Mouse (Mus musculus) CH12.LX (cell line): ENCODE results near the gene Ggt5. TPM values are rescaled to one million over a fixed set of nuclear protein-coding genes. Genes with fewer than 3 reads are reported as not detected.

ENCODE experiments used
- DNase-seq: peaks from one replicate; pipeline ENCODE4 v3.0.0-alpha.2; 2013; ENCODE audit errors: extremely low read depth
- H3K27ac ChIP-seq: 2 replicates; pipeline ENCODE4 v1.5.1; 2012; ENCODE audit warnings: low read depth, mild to moderate bottlenecking, control low read depth, moderate library complexity; ENCODE audit not compliant: insufficient read depth
- H3K27me3 ChIP-seq: replicated peaks from 2 replicates; pipeline ENCODE3; 2012; ENCODE audit warnings: inconsistent platforms
- H3K36me3 ChIP-seq, 2 experiments: replicated peaks in 1 of 2; 2 replicates each; pipeline versions ENCODE3 to v1.6.1; 2012; ENCODE audit warnings: inconsistent platforms in 1 of 2, low read length in 1 of 2, mild to moderate bottlenecking in 1 of 2, mixed read lengths in 1 of 2, moderate library complexity in 1 of 2; ENCODE audit not compliant: control insufficient read depth in 1 of 2, insufficient read depth in 1 of 2
- H3K4me1 ChIP-seq, 2 experiments: 2 replicates each; pipeline ENCODE4 v1.6.1; 2012; ENCODE audit warnings: inconsistent platforms in 1 of 2, moderate library complexity in 1 of 2; ENCODE audit not compliant: insufficient read depth in 2 of 2, control insufficient read depth in 1 of 2
- H3K4me2 ChIP-seq: 2 replicates; pipeline ENCODE4 v1.6.1; 2012; ENCODE audit warnings: low read depth, mild to moderate bottlenecking, control low read depth; ENCODE audit not compliant: poor library complexity, insufficient read depth, severe bottlenecking
- H3K4me3 ChIP-seq, 3 experiments: fragments of 150-350 bp in 1 of 3; sonication (generic) in 1 of 3; replicated peaks in 1 of 3; 2 replicates each; pipeline versions ENCODE3 to v1.5.1; 2011 to 2012; ENCODE audit warnings: low read depth in 2 of 3, low read length in 2 of 3, mild to moderate bottlenecking in 2 of 3, moderate library complexity in 2 of 3, control low read depth in 1 of 3, improper control_type of control experiment in 1 of 3, inconsistent platforms in 1 of 3, mixed read lengths in 1 of 3; ENCODE audit not compliant: poor library complexity in 1 of 3
- H3K79me2 ChIP-seq: replicated peaks from 2 replicates; pipeline ENCODE4 v1.6.1; 2012; ENCODE audit warnings: mild to moderate bottlenecking, moderate library complexity; ENCODE audit not compliant: control insufficient read depth, poor library complexity, insufficient read depth, severe bottlenecking; ENCODE audit errors: extremely low read depth
- H3K9ac ChIP-seq: 2 replicates; pipeline ENCODE4 v1.6.1; 2012; ENCODE audit warnings: low read depth, mild to moderate bottlenecking, control low read depth, moderate library complexity; ENCODE audit not compliant: insufficient read depth
- H3K9me3 ChIP-seq: replicated peaks from 2 replicates; pipeline ENCODE3; 2012; ENCODE audit warnings: low read length, inconsistent platforms, mixed read lengths
- BHLHE40 ChIP-seq: IDR thresholded peaks from 2 replicates; pipeline ENCODE4 v1.6.1; 2011; ENCODE audit warnings: mild to moderate bottlenecking, low read depth, low read length, improper control_type of control experiment
- CTCF ChIP-seq, 2 experiments: IDR thresholded peaks in 1 of 2; conservative IDR thresholded peaks in 1 of 2; 2 replicates each; pipeline ENCODE4 v1.5.1; 2011 to 2012; ENCODE audit warnings: low read depth in 2 of 2, low read length in 2 of 2, improper control_type of control experiment in 1 of 2, inconsistent platforms in 1 of 2, mild to moderate bottlenecking in 1 of 2, moderate library complexity in 1 of 2
- ELF1 ChIP-seq: IDR thresholded peaks from 2 replicates; pipeline ENCODE4 v1.6.1; 2014; ENCODE audit warnings: low read depth, mild to moderate bottlenecking, inconsistent platforms, low read length, improper control_type of control experiment
- EP300 ChIP-seq: IDR thresholded peaks from 2 replicates; pipeline ENCODE4 v1.6.1; 2011; ENCODE audit warnings: low read length, improper control_type of control experiment
- GABPA ChIP-seq: IDR thresholded peaks from 2 replicates; pipeline ENCODE4 v1.6.1; 2012; ENCODE audit warnings: low read depth, low read length, improper control_type of control experiment, inconsistent platforms; ENCODE audit not compliant: insufficient replicate concordance
- HCFC1 ChIP-seq: IDR thresholded peaks from 2 replicates; pipeline ENCODE4 v1.6.1; 2012; ENCODE audit warnings: low read depth, mild to moderate bottlenecking, inconsistent platforms, low read length, improper control_type of control experiment
- JUN ChIP-seq: IDR thresholded peaks from 2 replicates; pipeline ENCODE4 v1.6.1; 2011; ENCODE audit warnings: low read depth, mild to moderate bottlenecking, low read length, improper control_type of control experiment, moderate library complexity; ENCODE audit not compliant: insufficient read depth
- KAT2A ChIP-seq: IDR thresholded peaks from 2 replicates; pipeline ENCODE4 v1.6.1; 2012; ENCODE audit warnings: low read length, improper control_type of control experiment, inconsistent platforms; ENCODE audit not compliant: insufficient replicate concordance
- MAFK ChIP-seq: IDR thresholded peaks from 2 replicates; pipeline ENCODE4 v1.6.1; 2011; ENCODE audit warnings: low read length, improper control_type of control experiment; ENCODE audit not compliant: insufficient replicate concordance
- MAZ ChIP-seq: IDR thresholded peaks from 2 replicates; pipeline ENCODE4 v1.6.1; 2012; ENCODE audit warnings: low read depth, mild to moderate bottlenecking, inconsistent platforms, low read length, improper control_type of control experiment, moderate library complexity
- MXI1 ChIP-seq: IDR thresholded peaks from 2 replicates; pipeline ENCODE4 v1.6.1; 2011; ENCODE audit warnings: mild to moderate bottlenecking, low read depth, low read length, improper control_type of control experiment
- MYC ChIP-seq: IDR thresholded peaks from 2 replicates; pipeline ENCODE4 v1.6.1; 2011; ENCODE audit warnings: low read depth, mild to moderate bottlenecking, improper control_type of control experiment, low read length
- NRF1 ChIP-seq: IDR thresholded peaks from 2 replicates; pipeline ENCODE4 v1.6.1; 2014; ENCODE audit warnings: low read depth, mild to moderate bottlenecking, inconsistent platforms, low read length, improper control_type of control experiment, moderate library complexity
- RAD21 ChIP-seq: IDR thresholded peaks from 2 replicates; pipeline ENCODE4 v1.6.1; 2011; ENCODE audit warnings: low read depth, mild to moderate bottlenecking, low read length, improper control_type of control experiment, moderate library complexity
- SIN3A ChIP-seq: IDR thresholded peaks from 2 replicates; pipeline ENCODE4 v1.6.1; 2012; ENCODE audit warnings: low read length, improper control_type of control experiment, inconsistent platforms
- SMC3 ChIP-seq: IDR thresholded peaks from 2 replicates; pipeline ENCODE4 v1.6.1; 2011; ENCODE audit warnings: low read depth, low read length, improper control_type of control experiment
- UBTF ChIP-seq: IDR thresholded peaks from 2 replicates; pipeline ENCODE4 v1.6.1; 2012; ENCODE audit warnings: low read depth, mild to moderate bottlenecking, inconsistent platforms, low read length, improper control_type of control experiment, moderate library complexity
- USF2 ChIP-seq: conservative IDR thresholded peaks from 2 replicates; pipeline ENCODE4 v1.6.1; 2011; ENCODE audit warnings: low read depth, low read length, improper control_type of control experiment
- ZKSCAN1 ChIP-seq: IDR thresholded peaks from 2 replicates; pipeline ENCODE4 v1.6.1; 2012; ENCODE audit warnings: low read depth, inconsistent platforms, low read length, improper control_type of control experiment, borderline replicate concordance
- ZMIZ1 ChIP-seq: IDR thresholded peaks from 2 replicates; pipeline ENCODE4 v1.6.1; 2012; ENCODE audit warnings: low read depth, mild to moderate bottlenecking, inconsistent platforms, low read length, improper control_type of control experiment
- ZNF384 ChIP-seq: IDR thresholded peaks from 2 replicates; pipeline ENCODE4 v1.6.1; 2012; ENCODE audit warnings: low read depth, low read length, improper control_type of control experiment, inconsistent platforms
- dilution Hi-C: fragments of 300-500 bp; cut with MboI; formaldehyde crosslinking; loops from 2 replicates; pipeline ENCODE4 v1.14.3; 2020; ENCODE audit warnings: low sequenced_read_pairs; ENCODE audit not compliant: extremely low pct_unique_long_range_greater_than_20kb, extremely low pct_ligation_motif_present
- in situ Hi-C: fragments of 300-500 bp; cut with MboI; formaldehyde crosslinking; loops from 3 replicates; pipeline ENCODE4 v1.14.3; 2019; ENCODE audit warnings: low sequenced_read_pairs, low pct_ligation_motif_present, low pct_unique_long_range_greater_than_20kb, mixed read lengths
- polyA plus RNA-seq: library from polyadenylated mRNA; unstranded; fragments of >175 nt; gene quantifications from 2 replicates; pipeline ENCODE4 v1.2.1, GENCODE M21; 2012; ENCODE audit warnings: low read depth; ENCODE audit not compliant: insufficient read length
- total RNA-seq, 2 experiments: library from RNA; depleted of rRNA; stranded (reverse); fragments of 300-350 nt in 1 of 2; fragments of >200 nt in 1 of 2; gene quantifications; 2 replicates each; pipeline ENCODE4 v1.2.3; 2012 to 2014

Ggt5 gene
- total and polyA plus RNA-seq, 3 experiments = not detected

- in situ Hi-C loops (no loop called here), dilution Hi-C loops (no loop called here)
- Histone ChIP-seq H3K4me1 (no peaks in the 10 kb centered on the region), H3K79me2 (no peaks in the 10 kb centered on the region), H3K36me3 (no peaks in the 10 kb centered on the region), H3K4me2 (no peak overlapping the region), H3K27ac (no peak overlapping the region), H3K9me3 (no peaks in the 10 kb centered on the region), H3K4me3 (no peak overlapping the region), H3K27me3 (no peaks in the 10 kb centered on the region), H3K9ac (no peak overlapping the region)
- no peak for DNase-seq
- TF ChIP-seq MAFK (no peak), ZNF384 (no peak), GABPA (no peak), ZMIZ1 (no peak), KAT2A (no peak), NRF1 (no peak), MAZ (no peak), HCFC1 (no peak), BHLHE40 (no peak), ZKSCAN1 (no peak), EP300 (no peak), USF2 (no peak), UBTF (no peak), RAD21 (no peak), JUN (no peak), SIN3A (no peak), SMC3 (no peak), MXI1 (no peak), MYC (no peak), ELF1 (no peak)
Observed at GRCm38 (mm10) chr10:75616044-75616443, 26.9 kb downstream of the Ggt5 start.

DNA sequence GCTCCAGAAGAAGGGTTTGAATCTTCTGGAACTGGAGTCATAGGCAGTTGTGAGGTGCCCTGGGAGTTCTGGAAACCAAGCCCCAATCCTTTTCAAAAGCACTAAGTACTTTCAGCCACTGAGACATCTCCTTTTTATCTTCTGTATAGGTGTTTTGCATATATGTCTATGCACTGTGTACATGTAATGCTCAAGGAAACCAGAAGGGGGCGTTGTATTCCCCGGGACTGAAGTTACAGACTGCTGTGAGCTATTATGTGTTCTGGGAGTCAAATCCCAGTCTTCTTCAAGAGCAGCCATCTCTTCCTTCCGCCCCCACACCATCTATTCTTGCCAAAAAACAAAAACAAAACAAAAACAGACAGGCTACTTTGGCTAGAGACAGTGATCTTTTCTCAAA lies 31.7 kb downstream of the Ggt5 start:
- peak; percentile 8 to 44; a peak in 2 of 4 replicates for TF ChIP-seq CTCF (conservative IDR thresholded peaks at IDR 0.05 in 1 of 2, IDR thresholded peaks at IDR 0.05 in 1 of 2; ENCODE audit: low read depth in 2 of 2, low read length in 2 of 2)
- no peak for TF ChIP-seq USF2
- TF ChIP-seq, all 38 proteins: peak for 1

More for the DNA sequence above, 31.7 kb downstream of the Ggt5 start:
- Histone ChIP-seq H3K27ac (no peak overlapping the region), H3K79me2 (no peaks in the 10 kb centered on the region), H3K4me2 (no peak overlapping the region), H3K4me3 (no peak overlapping the region), H3K36me3 (no peaks in the 10 kb centered on the region), H3K4me1 (no peaks in the 10 kb centered on the region), H3K9me3 (peaks cover 6% of the 10 kb centered on the region), H3K27me3 (no peaks in the 10 kb centered on the region), H3K9ac (no peak overlapping the region)
- dilution Hi-C loops = no loop called here
- in situ Hi-C loops = no loop called here
- no peak for DNase-seq
